Mouse (Mus musculus) left cerebral cortex, adult 8-10 months (tissue): Measurements from ENCODE around the gene A4gnt. TPM values are rescaled to one million over a fixed set of nuclear protein-coding genes. Genes with fewer than 3 reads are reported as not detected.
A peak's percentile ranks its signal among the peaks of the same experiment; 100 is the strongest.

ENCODE experiments used
- DNase-seq, 2 experiments: peaks; one replicate each; pipeline ENCODE4 v3.0.0; 2022; ENCODE audit warnings: low spot score in 2 of 2
- total RNA-seq, 4 experiments: library from RNA; stranded (reverse); gene quantifications; 2 replicates each; pipeline ENCODE4 v1.2.4; 2022

The A4gnt gene
- total RNA-seq, 4 experiments from 2014 or later, result 0.13 to 0.23 (median 0.18) TPM; not detected in 1

GRCm38 (mm10) chr9:99632264-99632663 lies 20.0 kb downstream of the A4gnt start:
- no peak for DNase-seq

- DNase-seq, result no peak
Observed at GRCm38 (mm10) chr9:99636776-99637175, 24.5 kb downstream of the A4gnt start.

- no peak for DNase-seq
Observed at GRCm38 (mm10) chr9:99637227-99637626, 24.9 kb downstream of the A4gnt start.

DNA sequence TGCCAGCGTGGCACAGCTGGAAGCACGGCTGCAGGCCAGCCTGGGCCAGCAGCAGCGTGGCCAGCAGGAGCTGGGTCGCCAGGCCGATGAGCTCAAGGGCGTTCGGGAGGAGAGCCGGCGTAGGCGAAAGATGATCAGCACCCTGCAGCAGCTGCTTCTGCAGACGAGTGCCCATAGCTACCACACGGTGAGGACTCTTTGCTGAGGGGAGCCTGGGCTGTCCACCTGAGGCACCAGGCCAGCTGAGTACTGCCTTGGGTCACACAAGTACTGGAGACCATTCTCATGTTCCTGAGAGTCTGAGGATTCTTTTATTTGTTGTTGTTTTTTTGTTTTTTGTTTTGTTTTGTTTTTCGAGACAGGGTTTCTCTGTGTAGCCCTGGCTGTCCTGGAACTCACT lies 25.4 kb downstream of the A4gnt start:
- DNase-seq, result no peak

- no peak for DNase-seq
Observed at GRCm38 (mm10) chr9:99639957-99640356, 27.7 kb downstream of the A4gnt start.

DNA sequence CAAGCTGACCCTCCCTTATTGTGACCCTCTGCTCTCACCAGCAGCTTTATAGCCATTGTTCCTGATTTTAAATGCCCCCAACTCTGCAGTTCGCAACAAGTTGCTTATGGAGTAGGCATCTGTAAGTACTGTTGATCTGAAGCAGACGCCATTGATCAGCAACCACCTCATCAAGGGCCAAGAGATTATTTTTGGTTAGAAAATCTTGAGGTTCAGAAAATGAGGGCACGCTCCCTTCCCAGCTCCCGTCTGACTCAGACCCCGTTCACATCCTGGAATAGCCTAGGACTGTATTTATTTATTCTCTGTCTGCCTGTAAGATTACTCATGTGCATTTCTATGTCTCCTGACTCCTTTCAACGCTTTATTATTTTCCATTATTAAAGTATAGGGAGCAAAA lies 33.1 kb downstream of the A4gnt start:
- no peak for DNase-seq

DNA sequence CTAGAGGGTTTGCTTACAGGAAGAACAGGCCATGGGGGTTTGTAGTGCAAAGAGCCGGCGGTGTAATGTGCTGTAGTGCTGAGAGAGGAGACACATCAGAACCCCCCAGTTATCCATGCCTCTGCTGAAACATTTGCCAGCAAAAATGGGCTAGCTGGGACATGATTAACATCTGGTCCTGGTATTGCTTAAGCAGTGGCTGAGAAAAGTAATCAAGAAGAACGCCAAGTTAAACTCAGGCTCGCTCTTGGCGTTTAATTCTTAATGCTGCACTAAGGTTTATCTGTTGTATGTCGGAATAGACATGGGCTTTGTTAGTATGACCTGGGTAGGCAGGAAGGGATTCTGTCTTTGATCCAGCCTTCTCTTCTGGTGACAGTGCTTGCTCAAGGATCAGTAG lies 33.8 kb downstream of the A4gnt start:
- no peak for DNase-seq

DNA sequence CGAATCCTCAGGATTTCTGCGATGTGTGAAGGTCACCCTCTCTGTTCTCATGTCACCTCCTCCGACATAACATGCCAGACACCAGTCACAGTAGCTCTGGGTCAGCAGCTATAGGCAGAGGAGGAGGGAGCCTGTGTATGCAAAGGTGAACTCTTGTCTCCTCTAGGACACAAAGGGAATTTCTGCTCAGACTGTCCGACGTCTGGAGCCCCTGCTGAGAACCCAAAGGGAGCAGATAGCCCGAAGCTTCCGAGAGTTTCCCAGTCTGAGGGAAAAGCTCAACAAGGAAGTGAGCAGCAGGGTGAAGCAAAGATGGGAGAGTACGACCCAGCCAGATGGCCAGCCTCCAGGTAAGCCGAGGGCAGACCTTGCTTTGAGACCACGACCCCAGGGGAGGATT lies 48.5 kb downstream of the A4gnt start:
- DNase-seq, result no peak

GRCm38 (mm10) chr9:99661606-99662166 lies 49.4 kb downstream of the A4gnt start:
- DNase-seq, result no peak

DNA sequence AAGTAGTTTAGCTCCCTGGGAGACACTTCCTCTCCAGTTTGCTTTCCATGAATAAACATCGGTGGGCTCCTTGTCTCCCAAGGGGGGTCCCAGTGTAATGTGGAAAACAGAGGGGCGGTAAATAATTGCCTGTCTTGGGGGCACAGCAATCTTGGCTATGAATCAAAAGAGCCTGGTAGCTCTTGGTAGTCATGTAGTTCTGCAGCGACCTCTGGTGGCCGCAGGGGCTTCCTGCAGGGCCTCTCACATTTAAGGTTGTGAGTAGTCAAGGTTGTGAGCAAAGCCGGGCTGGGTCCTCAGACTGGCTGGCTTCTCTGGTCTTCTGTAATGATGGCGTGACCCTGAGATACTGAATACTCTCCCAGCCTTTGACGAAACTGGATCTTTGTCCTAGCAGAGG lies 50.1 kb downstream of the A4gnt start:
- DNase-seq, result peak; percentile 51 to 66

GRCm38 (mm10) chr9:99662887-99663286 lies 50.6 kb downstream of the A4gnt start:
- no peak for DNase-seq

- DNase-seq, result no peak
Observed at GRCm38 (mm10) chr9:99667596-99667995, 55.3 kb downstream of the A4gnt start.

GRCm38 (mm10) chr9:99671603-99672002 lies 59.3 kb downstream of the A4gnt start:
- DNase-seq, result no peak

Other genes starting within 250 kb of the A4gnt start
- 100 to 1,000 TPM; 140 to 166 (median 153) TPM for gene Mras, start 175.1 kb upstream of the A4gnt start, total RNA-seq
- gene Nme9, start 161.0 kb upstream of the A4gnt start, total RNA-seq, result under 1 TPM in 3 of 4 experiments, not detected in 1; 0.37 to 0.72 (median 0.44) TPM
- 10 to 100 TPM; 55.8 to 61.7 (median 57.5) TPM for gene Armc8, start 43.6 kb upstream of the A4gnt start, total RNA-seq
- gene Dbr1, start 36.7 kb upstream of the A4gnt start, total RNA-seq, result 10 to 100 TPM; 14.8 to 17.9 (median 16.7) TPM
- 10 to 100 TPM; 24.2 to 26.2 (median 25.5) TPM for gene Dzip1l, start 17.0 kb downstream of the A4gnt start, total RNA-seq
- not detected for gene Cldn18, start 104.8 kb downstream of the A4gnt start, total RNA-seq